Mouse (Mus musculus): ENCODE results near the gene Nmt1. TPM values are rescaled to one million over a fixed set of nuclear protein-coding genes. Genes with fewer than 3 reads are reported as not detected.
A peak's percentile ranks its signal among the peaks of the same experiment; 100 is the strongest.

Nmt1 gene
- total and polyA plus RNA-seq, 3 experiments = 84.5 to 205 (median 115) TPM

DNA sequence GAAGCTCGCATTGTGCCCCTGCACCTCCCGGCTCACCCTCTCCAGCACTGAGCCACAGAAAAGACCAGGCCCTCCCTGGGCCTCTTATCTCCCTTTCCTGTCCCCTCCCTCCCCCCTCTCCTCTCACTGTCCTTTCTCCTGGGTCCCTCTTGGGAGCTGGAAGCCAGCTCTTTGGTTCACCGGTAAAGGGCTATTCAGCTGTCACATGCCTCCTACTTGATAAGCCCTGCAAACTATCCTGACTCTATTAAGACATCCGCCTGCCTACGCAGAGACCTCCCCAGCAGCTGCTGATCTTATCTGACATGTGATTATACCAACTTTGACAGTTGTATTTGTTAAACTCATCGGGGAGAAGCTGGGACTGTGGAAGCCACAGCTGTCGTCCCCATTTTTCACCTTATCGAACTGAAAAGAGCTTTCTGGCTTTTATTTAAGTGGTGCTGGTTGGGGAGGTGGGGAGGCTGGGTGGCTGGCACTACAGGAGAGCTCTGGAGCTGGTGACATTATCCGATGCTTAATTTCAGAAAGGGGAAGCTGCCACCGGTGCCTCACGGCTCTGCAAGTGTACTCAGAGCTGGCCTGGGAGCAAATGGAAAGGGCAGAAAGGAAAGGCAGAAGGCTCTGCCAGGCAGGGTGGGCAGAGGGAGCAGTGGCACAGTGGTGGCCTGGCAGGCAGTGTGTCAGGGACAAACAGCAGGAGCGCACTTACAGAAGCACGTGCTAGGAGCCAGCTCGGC is 29.2 kb upstream of the Nmt1 start:
- H3K4me2 ChIP-seq (ENCODE audit: insufficient read depth, low read depth, poor library complexity, severe bottlenecking) = no peak overlapping the region
- no peaks in the 10 kb centered on the region for H3K4me1 ChIP-seq (ENCODE audit: control insufficient read depth in 1 of 2, insufficient read depth in 2 of 2)
- H3K9ac ChIP-seq (ENCODE audit: insufficient read depth, low read depth) = no peak overlapping the region
- no peaks in the 10 kb centered on the region for H3K9me3 ChIP-seq (replicated peaks; ENCODE audit: low read length)
- dilution Hi-C loops (cut with MboI; ENCODE audit: extremely low pct_ligation_motif_present, extremely low pct_unique_long_range_greater_than_20kb, low sequenced_read_pairs) (no loop called here), in situ Hi-C loops (cut with MboI; ENCODE audit: low pct_ligation_motif_present, low pct_unique_long_range_greater_than_20kb, low sequenced_read_pairs) (no loop called here)
- TF ChIP-seq POLR2AphosphoS2 (IDR thresholded peaks at IDR 0.05; ENCODE audit: low read depth, low read length) = no peak
- H3K79me2 ChIP-seq (replicated peaks; ENCODE audit: control insufficient read depth, extremely low read depth, insufficient read depth, poor library complexity, severe bottlenecking) = no peaks in the 10 kb centered on the region; the same call in 1 of the 2 replicates
- no peak for DNase-seq (ENCODE audit: extremely low read depth)
- H3K36me3 ChIP-seq (replicated peaks in 1 of 2; ENCODE audit: control insufficient read depth in 1 of 2, insufficient read depth in 1 of 2, low read length in 1 of 2) = peaks cover 62 to 90% of the 10 kb centered on the region in 2 experiments
- H3K4me3 ChIP-seq (replicated peaks in 1 of 3; ENCODE audit: low read depth in 2 of 3, low read length in 2 of 3, poor library complexity in 1 of 3) = no peak overlapping the region
- no peak overlapping the region for H3K27ac ChIP-seq (ENCODE audit: insufficient read depth, low read depth)
- no peaks in the 10 kb centered on the region for H3K27me3 ChIP-seq (replicated peaks)

DNA sequence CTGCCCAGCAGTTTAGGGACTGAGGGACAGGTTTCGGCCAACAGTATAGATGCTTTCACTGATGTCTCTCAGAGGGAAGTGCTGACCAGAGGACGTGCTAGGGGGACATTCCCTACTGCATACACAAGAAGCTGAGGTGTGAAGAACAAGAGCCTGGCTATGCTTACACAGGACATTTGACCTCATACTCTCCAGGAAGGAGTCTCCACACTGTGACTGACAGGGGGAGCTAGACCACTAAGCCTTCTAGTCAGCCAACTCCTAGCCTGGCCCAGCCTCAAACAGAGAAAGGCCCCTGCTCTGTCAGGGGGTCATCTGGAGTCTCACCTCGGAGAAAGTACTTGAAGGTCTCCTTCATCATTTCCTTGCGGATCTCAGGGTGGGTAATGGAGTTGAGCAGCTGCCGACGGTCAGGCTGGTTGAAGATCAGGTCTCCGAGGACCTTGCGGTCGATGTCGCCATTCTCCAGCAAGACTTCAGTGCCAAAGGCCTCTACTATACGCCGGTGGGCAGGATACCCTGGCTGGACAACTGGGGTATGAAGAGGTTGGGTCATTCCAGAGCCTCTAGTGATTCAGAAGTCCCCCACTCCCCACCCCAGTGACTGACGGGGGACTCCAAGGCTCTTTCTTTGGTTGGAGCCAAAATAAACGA is 28.5 kb upstream of the Nmt1 start:
- Histone ChIP-seq H3K9ac (ENCODE audit: insufficient read depth, low read depth) (no peak overlapping the region), H3K79me2 (replicated peaks; ENCODE audit: control insufficient read depth, extremely low read depth, insufficient read depth, poor library complexity, severe bottlenecking) (no peaks in the 10 kb centered on the region; the same call in 1 of the 2 replicates), H3K4me2 (ENCODE audit: insufficient read depth, low read depth, poor library complexity, severe bottlenecking) (no peak overlapping the region), H3K4me1 (ENCODE audit: control insufficient read depth in 1 of 2, insufficient read depth in 2 of 2) (no peaks in the 10 kb centered on the region), H3K27me3 (replicated peaks) (no peaks in the 10 kb centered on the region), H3K27ac (ENCODE audit: insufficient read depth, low read depth) (no peak overlapping the region), H3K36me3 (replicated peaks in 1 of 2; ENCODE audit: control insufficient read depth in 1 of 2, insufficient read depth in 1 of 2, low read length in 1 of 2) (peaks cover 56 to 87% of the 10 kb centered on the region in 2 experiments), H3K4me3 (replicated peaks in 1 of 3; ENCODE audit: low read depth in 2 of 3, low read length in 2 of 3, poor library complexity in 1 of 3) (no peak overlapping the region), H3K9me3 (replicated peaks; ENCODE audit: low read length) (no peaks in the 10 kb centered on the region)
- TF ChIP-seq CTCF (conservative IDR thresholded peaks at IDR 0.05 in 1 of 2, IDR thresholded peaks at IDR 0.05 in 1 of 2; ENCODE audit: low read depth in 2 of 2, low read length in 2 of 2) = peak in 1 of 2 experiments; percentile 21; a peak in 1 of 4 replicates
- no peak for TF ChIP-seq MEF2A (IDR thresholded peaks at IDR 0.05; ENCODE audit: borderline replicate concordance, low read depth, low read length)
- no peak for TF ChIP-seq ZC3H11A (IDR thresholded peaks at IDR 0.05; ENCODE audit: low read depth, low read length)
- no peak for TF ChIP-seq BHLHE40 (IDR thresholded peaks at IDR 0.05; ENCODE audit: low read depth, low read length)
- no peak for TF ChIP-seq ETS1 (conservative IDR thresholded peaks at IDR 0.05; ENCODE audit: low read depth, low read length)
- dilution Hi-C loops (cut with MboI; ENCODE audit: extremely low pct_ligation_motif_present, extremely low pct_unique_long_range_greater_than_20kb, low sequenced_read_pairs) = no loop called here
- in situ Hi-C loops (cut with MboI; ENCODE audit: low pct_ligation_motif_present, low pct_unique_long_range_greater_than_20kb, low sequenced_read_pairs) = no loop called here
- no peak for DNase-seq (ENCODE audit: extremely low read depth)

DNA sequence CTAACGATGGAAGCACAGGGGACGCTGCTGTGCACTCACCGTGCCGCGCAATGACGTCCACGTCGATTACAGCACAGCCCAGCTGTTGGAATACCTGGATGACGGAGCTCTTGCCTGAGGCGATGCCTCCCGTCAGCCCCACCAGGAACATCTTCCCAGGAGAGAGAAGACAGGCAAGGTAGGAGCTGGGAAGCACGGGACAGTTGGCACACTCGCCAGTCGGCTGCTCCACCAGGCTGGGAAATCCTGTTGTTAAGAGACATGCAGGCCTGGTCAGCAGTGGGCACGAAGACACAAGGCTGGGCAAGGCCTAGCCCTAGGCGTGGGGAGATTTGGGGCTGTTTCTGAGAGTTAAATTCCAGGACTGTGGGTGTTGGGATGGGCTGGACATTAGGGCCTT is 27.9 kb upstream of the Nmt1 start:
- no peak overlapping the region for H3K4me2 ChIP-seq (ENCODE audit: insufficient read depth, low read depth, poor library complexity, severe bottlenecking)
- H3K36me3 ChIP-seq (replicated peaks in 1 of 2; ENCODE audit: control insufficient read depth in 1 of 2, insufficient read depth in 1 of 2, low read length in 1 of 2) = peaks cover 49 to 87% of the 10 kb centered on the region in 2 experiments
- no peak overlapping the region for H3K9ac ChIP-seq (ENCODE audit: insufficient read depth, low read depth)
- no peaks in the 10 kb centered on the region for H3K9me3 ChIP-seq (replicated peaks; ENCODE audit: low read length)
- no peaks in the 10 kb centered on the region; the same call in none of the 2 replicates for H3K79me2 ChIP-seq (replicated peaks; ENCODE audit: control insufficient read depth, extremely low read depth, insufficient read depth, poor library complexity, severe bottlenecking)
- TF ChIP-seq JUND (conservative IDR thresholded peaks at IDR 0.05; ENCODE audit: low read depth, low read length) (no peak), MEF2A (IDR thresholded peaks at IDR 0.05; ENCODE audit: borderline replicate concordance, low read depth, low read length) (no peak), HCFC1 (IDR thresholded peaks at IDR 0.05; ENCODE audit: low read depth, low read length) (no peak), RCOR1 (conservative IDR thresholded peaks at IDR 0.05; ENCODE audit: low read depth, low read length) (no peak), SMC3 (IDR thresholded peaks at IDR 0.05; ENCODE audit: low read depth, low read length) (no peak), MAFK (IDR thresholded peaks at IDR 0.05; ENCODE audit: insufficient replicate concordance, low read length) (no peak), ELF1 (IDR thresholded peaks at IDR 0.05; ENCODE audit: low read depth, low read length) (no peak), BHLHE40 (IDR thresholded peaks at IDR 0.05; ENCODE audit: low read depth, low read length) (no peak), ZC3H11A (IDR thresholded peaks at IDR 0.05; ENCODE audit: low read depth, low read length) (no peak)
- H3K4me3 ChIP-seq (replicated peaks in 1 of 3; ENCODE audit: low read depth in 2 of 3, low read length in 2 of 3, poor library complexity in 1 of 3) = no peak overlapping the region
- dilution Hi-C loops (cut with MboI; ENCODE audit: extremely low pct_ligation_motif_present, extremely low pct_unique_long_range_greater_than_20kb, low sequenced_read_pairs) = no loop called here
- H3K27ac ChIP-seq (ENCODE audit: insufficient read depth, low read depth) = no peak overlapping the region; the same call in 1 of the 2 replicates
- no peaks in the 10 kb centered on the region for H3K27me3 ChIP-seq (replicated peaks)
- H3K4me1 ChIP-seq (ENCODE audit: control insufficient read depth in 1 of 2, insufficient read depth in 2 of 2) = no peaks in the 10 kb centered on the region
- DNase-seq (ENCODE audit: extremely low read depth) = no peak
- in situ Hi-C loops (cut with MboI; ENCODE audit: low pct_ligation_motif_present, low pct_unique_long_range_greater_than_20kb, low sequenced_read_pairs) = no loop called here
